ENCODE assay signal across 8 mouse cellular contexts in genomic region chr4:129625029-129625370, GRCm38 (mm10). TPM values are rescaled to one million over a fixed set of nuclear protein-coding genes. Genes with fewer than 3 reads are reported as not detected.
DNase-seq lines count a peak whose midpoint lies in the region; ATAC-seq and TF ChIP-seq lines count a peak whose summit lies in the region.

No protein-coding gene starts in this region.

- no peak for DNase-seq in frontal cortex, postnatal 25 days (ENCODE audit: low spot score in 2 of 2)
- peak; percentile 58 to 74 for DNase-seq in heart, adult 2 months
- DNase-seq in kidney, adult 9 months = peak; percentile 61
- DNase-seq in monocyte, adult 2 months (ENCODE audit: low read depth in 1 of 2, low spot score in 2 of 2) = peak; percentile 53 to 69

- TF ChIP-seq EP300 in heart, adult 2 months (IDR thresholded peaks at IDR 0.05; ENCODE audit: insufficient read depth, low read depth, low read length) = no peak

- no peak for TF ChIP-seq POLR2A in heart, adult 2 months (IDR thresholded peaks at IDR 0.05; ENCODE audit: insufficient read depth, low read depth, low read length)

- intact Hi-C loops in heart, adult 2 months (cut with DNase I) = no loop called here

- H3K4me3 ChIP-seq in heart, adult 2 months = peak overlapping the region; percentile 84
- peak overlapping the region; percentile 69 for H3K4me3 ChIP-seq in liver, embryonic 12.5 days
- peak overlapping the region; percentile 75 for H3K4me3 ChIP-seq in stomach, embryonic 16.5 days (replicated peaks; ENCODE audit: low read length)

- H3K9me3 ChIP-seq in liver, embryonic 12.5 days (replicated peaks) = no peaks in the 10 kb centered on the region
- no peaks in the 10 kb centered on the region for H3K9me3 ChIP-seq in stomach, embryonic 16.5 days (replicated peaks; ENCODE audit: control insufficient read depth, low read length)

- H3K4me1 ChIP-seq in heart, adult 2 months (ENCODE audit: control insufficient read depth, insufficient read depth, low read length) = peaks cover 20% of the 10 kb centered on the region
- peaks cover 54% of the 10 kb centered on the region for H3K4me1 ChIP-seq in liver, embryonic 12.5 days
- peaks cover 18% of the 10 kb centered on the region for H3K4me1 ChIP-seq in stomach, embryonic 16.5 days (ENCODE audit: control insufficient read depth, insufficient read depth, low read length)

- 4% methylated on average over 6 of the region's 6 CpGs for WGBS in heart, adult 2 months
- WGBS in liver, embryonic 12.5 days (ENCODE audit: insufficient replicate concordance) = 3% methylated on average over 6 of the region's 6 CpGs
- WGBS in stomach, embryonic 16.5 days = 7% methylated on average over 6 of the region's 6 CpGs

- peak overlapping the region; percentile 88 for H3K4me2 ChIP-seq in liver, embryonic 12.5 days
- H3K4me2 ChIP-seq in stomach, embryonic 16.5 days (ENCODE audit: low read depth, low read length) = peak overlapping the region; percentile 80

- H3K27me3 ChIP-seq in heart, adult 2 months (ENCODE audit: control insufficient read depth, insufficient read depth, low read length) = no peaks in the 10 kb centered on the region
- no peaks in the 10 kb centered on the region for H3K27me3 ChIP-seq in liver, embryonic 12.5 days (replicated peaks)
- H3K27me3 ChIP-seq in stomach, embryonic 16.5 days (ENCODE audit: control insufficient read depth, insufficient read depth, low read length) = no peaks in the 10 kb centered on the region

- no peak for TF ChIP-seq CTCF in heart, adult 2 months (IDR thresholded peaks at IDR 0.05)

- H3K79me2 ChIP-seq in heart, adult 2 months (replicated peaks; ENCODE audit: control insufficient read depth, insufficient read depth, low read length) = no peaks in the 10 kb centered on the region; the same call in 1 of the 2 replicates

- no peak overlapping the region for H3K9ac ChIP-seq in heart, adult 2 months (ENCODE audit: low read depth, low read length)
- H3K9ac ChIP-seq in liver, embryonic 12.5 days = peak overlapping the region; percentile 74
- peak overlapping the region; percentile 49 for H3K9ac ChIP-seq in stomach, embryonic 16.5 days (ENCODE audit: low read length)

- peak overlapping the region; percentile 92 for H3K27ac ChIP-seq in heart, adult 2 months
- H3K27ac ChIP-seq in liver, embryonic 12.5 days = peak overlapping the region; percentile 79
- H3K27ac ChIP-seq in stomach, embryonic 16.5 days (ENCODE audit: low read length) = peak overlapping the region; percentile 92

- ATAC-seq in frontal cortex, adult (ENCODE audit: low TSS enrichment) = peak; percentile 22
- peak; percentile 59 for ATAC-seq in common myeloid progenitor, adult 5-6 weeks (replicated peaks; ENCODE audit: low read depth, poor library complexity, severe bottlenecking)
- no peak for ATAC-seq in liver, embryonic 12.5 days
- ATAC-seq in stomach, embryonic 16.5 days (ENCODE audit: insufficient read depth, low FRiP score) = no peak

- H3K36me3 ChIP-seq in heart, adult 2 months (ENCODE audit: control insufficient read depth, insufficient read depth, low read length) = peaks cover 3% of the 10 kb centered on the region; the same call in 1 of the 2 replicates
- peaks cover 40% of the 10 kb centered on the region for H3K36me3 ChIP-seq in liver, embryonic 12.5 days
- peaks cover 11% of the 10 kb centered on the region for H3K36me3 ChIP-seq in stomach, embryonic 16.5 days (ENCODE audit: control insufficient read depth, insufficient read depth, low read length)

RNA-seq across cellular contexts. Expression of gene Ccdc28b, which starts 1.3 kb away (rescaled TPM):
- 48.6 and 59.3 TPM in 2 replicates for total RNA-seq in common myeloid progenitor, adult 5-6 weeks (2017)
- total RNA-seq in heart, adult 2 months (2021) = 10 to 100 TPM; 11.3 to 16.8 TPM
- 10.8 and 22.5 TPM in 2 replicates for polyA plus RNA-seq in heart, adult 2 months (2012; rRNA removed)
- 16.6 and 19.9 TPM in 2 replicates for polyA plus RNA-seq in liver, embryonic 12.5 days (2016; fragmentation: Nextera tagmentation; extraction: Ambion mirVana)
- polyA plus RNA-seq in stomach, embryonic 16.5 days (2015; fragmentation: Nextera tagmentation; extraction: Ambion mirVana) = 49.6 and 58.4 TPM in 2 replicates

RNA-seq across cellular contexts. Expression of gene Iqcc, which starts 6.1 kb away (rescaled TPM):
- 11.1 and 17.1 TPM in 2 replicates for total RNA-seq in common myeloid progenitor, adult 5-6 weeks (2017)
- total RNA-seq in heart, adult 2 months (2021) = 10 to 100 TPM; 13.0 to 19.7 TPM
- polyA plus RNA-seq in heart, adult 2 months (2012; rRNA removed) = 24.5 and 30.9 TPM in 2 replicates
- polyA plus RNA-seq in liver, embryonic 12.5 days (2016; fragmentation: Nextera tagmentation; extraction: Ambion mirVana) = 14.7 and 16.5 TPM in 2 replicates
- polyA plus RNA-seq in stomach, embryonic 16.5 days (2015; fragmentation: Nextera tagmentation; extraction: Ambion mirVana) = 27.4 and 34.7 TPM in 2 replicates

RNA-seq across cellular contexts. Expression of gene Dcdc2b, which starts 10.9 kb away (rescaled TPM):
- not detected in 2 replicates for total RNA-seq in common myeloid progenitor, adult 5-6 weeks (2017)
- total RNA-seq in heart, adult 2 months (2021) = under 1 TPM; 0.39 to 0.45 TPM
- polyA plus RNA-seq in heart, adult 2 months (2012; rRNA removed) = 1.7 and 3.3 TPM in 2 replicates
- polyA plus RNA-seq in liver, embryonic 12.5 days (2016; fragmentation: Nextera tagmentation; extraction: Ambion mirVana) = 0.51 and 1.3 TPM in 2 replicates
- polyA plus RNA-seq in stomach, embryonic 16.5 days (2015; fragmentation: Nextera tagmentation; extraction: Ambion mirVana) = 1.3 and 3.0 TPM in 2 replicates

RNA-seq across cellular contexts. Expression of gene Txlna, which starts 15.9 kb away (rescaled TPM):
- 112 and 134 TPM in 2 replicates for total RNA-seq in common myeloid progenitor, adult 5-6 weeks (2017)
- 10 to 100 TPM; 25.6 to 27.2 TPM for total RNA-seq in heart, adult 2 months (2021)
- polyA plus RNA-seq in heart, adult 2 months (2012; rRNA removed) = 13.7 and 23.3 TPM in 2 replicates
- polyA plus RNA-seq in liver, embryonic 12.5 days (2016; fragmentation: Nextera tagmentation; extraction: Ambion mirVana) = 45.4 and 45.7 TPM in 2 replicates
- 65.3 and 69.8 TPM in 2 replicates for polyA plus RNA-seq in stomach, embryonic 16.5 days (2015; fragmentation: Nextera tagmentation; extraction: Ambion mirVana)

RNA-seq across cellular contexts. Expression of gene Tmem234, which starts 24.5 kb away (rescaled TPM):
- 82.7 and 92.3 TPM in 2 replicates for total RNA-seq in common myeloid progenitor, adult 5-6 weeks (2017)
- 10 to 100 TPM; 35.9 to 41.7 TPM for total RNA-seq in heart, adult 2 months (2021)
- polyA plus RNA-seq in heart, adult 2 months (2012; rRNA removed) = 69.5 and 74.9 TPM in 2 replicates
- 147 and 159 TPM in 2 replicates for polyA plus RNA-seq in liver, embryonic 12.5 days (2016; fragmentation: Nextera tagmentation; extraction: Ambion mirVana)
- 181 and 190 TPM in 2 replicates for polyA plus RNA-seq in stomach, embryonic 16.5 days (2015; fragmentation: Nextera tagmentation; extraction: Ambion mirVana)

Comparison
In these comparisons a context has a peak if more than half of its experiments do, and no peak if none do; other contexts are left out.
1. ATAC-seq: peak in frontal cortex, adult (single experiment) and common myeloid progenitor, adult 5-6 weeks (single experiment); none in liver, embryonic 12.5 days (single experiment) and stomach, embryonic 16.5 days (single experiment).
2. DNase-seq: peak in heart, adult 2 months (2 of 2), kidney, adult 9 months (single experiment) and monocyte, adult 2 months (2 of 2); none in frontal cortex, postnatal 25 days (0 of 2).
3. Peak in every context shown above with its lines, with median percentiles within 50 percentile points of each other: H3K27ac ChIP-seq and H3K4me3 ChIP-seq.